Mouse (Mus musculus) liver, embryonic 15.5 days (tissue): ENCODE measurements around the gene Rps18. TPM values are rescaled to one million over a fixed set of nuclear protein-coding genes. Genes with fewer than 3 reads are reported as not detected.

Experiments
- ATAC-seq: fragments of 200-750 bp; cut with Nextera tagmentation; 2 replicates; pipeline ENCODE4 v1.8.0; 2017; ENCODE audit warnings: moderate number of reproducible peaks, mild to moderate bottlenecking, moderate library complexity; ENCODE audit not compliant: insufficient read depth
- H3K27ac ChIP-seq: fragments of 300-500 bp; sonication (generic); replicated peaks from 2 replicates; pipeline ENCODE4 v1.5.1; 2015; ENCODE audit warnings: mild to moderate bottlenecking, inconsistent platforms
- H3K27me3 ChIP-seq: fragments of 300-500 bp; sonication (generic); 2 replicates; pipeline ENCODE4 v1.6.1; 2015; ENCODE audit warnings: mild to moderate bottlenecking, inconsistent platforms
- H3K36me3 ChIP-seq: fragments of 300-500 bp; sonication (generic); replicated peaks from 2 replicates; pipeline ENCODE4 v1.6.1; 2015; ENCODE audit warnings: moderate library complexity, mild to moderate bottlenecking, inconsistent platforms
- H3K4me1 ChIP-seq: fragments of 300-500 bp; sonication (generic); replicated peaks from 2 replicates; pipeline ENCODE4 v1.6.1; 2015; ENCODE audit warnings: inconsistent platforms
- H3K4me2 ChIP-seq: fragments of 300-500 bp; sonication (generic); 2 replicates; pipeline ENCODE4 v1.6.1; 2015; ENCODE audit warnings: moderate library complexity, mild to moderate bottlenecking, inconsistent platforms
- H3K4me3 ChIP-seq: fragments of 300-500 bp; sonication (generic); replicated peaks from 2 replicates; pipeline ENCODE4 v1.5.1; 2015; ENCODE audit warnings: mild to moderate bottlenecking, inconsistent platforms
- H3K9ac ChIP-seq: fragments of 300-500 bp; sonication (generic); 2 replicates; pipeline ENCODE4 v1.6.1; 2015; ENCODE audit warnings: moderate library complexity, mild to moderate bottlenecking, inconsistent platforms
- H3K9me3 ChIP-seq: fragments of 300-500 bp; sonication (generic); replicated peaks from 2 replicates; pipeline ENCODE4 v1.6.1; 2016; ENCODE audit warnings: inconsistent platforms
- WGBS: fragments of 180-500 bp; shearing (Covaris S2); methylation state at CpG from one replicate; pipeline ENCODE4 v1.1.7; 2015; ENCODE audit warnings: mixed read lengths; ENCODE audit not compliant: insufficient replicate concordance; 5-methylcytosine and 5-hydroxymethylcytosine counted together
- polyA plus RNA-seq: library from polyadenylated mRNA; unstranded; fragments of >200 nt; fragmentation: Nextera tagmentation; extraction: Ambion mirVana; gene quantifications from 2 replicates; pipeline ENCODE4 v1.2.1, GENCODE M21; 2015

Gene Rps18
- polyA plus RNA-seq, 1 experiment from 2014 or later: 1,010 TPM

- no peaks in the 10 kb centered on the region for H3K9me3 ChIP-seq
- H3K27me3 ChIP-seq: 0 out of 2 replicates have a peak, but pooled peaks cover 7% of the 10 kb centered on the region
- peak; percentile 69 for ATAC-seq
- H3K36me3 ChIP-seq: peaks cover 24% of the 10 kb centered on the region
- H3K27ac ChIP-seq: no peak overlapping the region
- H3K4me1 ChIP-seq: peaks cover 1% of the 10 kb centered on the region; the same call in 1 of the 2 replicates
- H3K4me2 ChIP-seq: no peak overlapping the region
- 0% methylated on average over 9 of the region's 9 CpGs for WGBS
- H3K9ac ChIP-seq: no peak overlapping the region
- no peak overlapping the region for H3K4me3 ChIP-seq
Observed at GRCm38 (mm10) chr17:33968489-33968888, 12.7 kb upstream of the Rps18 start.

GRCm38 (mm10) chr17:33965846-33966550 is 10.2 kb upstream of the Rps18 start:
- no peak for ATAC-seq
- no peak overlapping the region for H3K27ac ChIP-seq
- H3K4me3 ChIP-seq: no peak overlapping the region
- H3K9ac ChIP-seq: no peak overlapping the region
- H3K36me3 ChIP-seq: peaks cover 47% of the 10 kb centered on the region
- H3K9me3 ChIP-seq: no peaks in the 10 kb centered on the region
- 81% methylated on average over 16 of the region's 16 CpGs for WGBS
- H3K27me3 ChIP-seq: no peaks in the 10 kb centered on the region
- H3K4me2 ChIP-seq: no peak overlapping the region
- no peaks in the 10 kb centered on the region for H3K4me1 ChIP-seq

GRCm38 (mm10) chr17:33965082-33965845 is 9.5 kb upstream of the Rps18 start:
- H3K4me1 ChIP-seq: no peaks in the 10 kb centered on the region
- no peak overlapping the region for H3K9ac ChIP-seq
- no peaks in the 10 kb centered on the region for H3K9me3 ChIP-seq
- H3K27me3 ChIP-seq: no peaks in the 10 kb centered on the region
- H3K4me3 ChIP-seq: no peak overlapping the region
- WGBS: 83% methylated on average over 17 of the region's 17 CpGs
- ATAC-seq: no peak
- peaks cover 55% of the 10 kb centered on the region for H3K36me3 ChIP-seq
- H3K4me2 ChIP-seq: no peak overlapping the region
- H3K27ac ChIP-seq: no peak overlapping the region

GRCm38 (mm10) chr17:33962876-33963275 is 7.1 kb upstream of the Rps18 start:
- H3K36me3 ChIP-seq: peaks cover 79% of the 10 kb centered on the region
- WGBS: 75% methylated on average over 7 of the region's 7 CpGs
- ATAC-seq: no peak
- H3K4me3 ChIP-seq: no peak overlapping the region
- no peak overlapping the region for H3K9ac ChIP-seq
- no peak overlapping the region for H3K4me2 ChIP-seq
- H3K9me3 ChIP-seq: no peaks in the 10 kb centered on the region
- H3K27me3 ChIP-seq: no peaks in the 10 kb centered on the region
- H3K27ac ChIP-seq: no peak overlapping the region
- H3K4me1 ChIP-seq: no peaks in the 10 kb centered on the region

GRCm38 (mm10) chr17:33959948-33960347 is 4.1 kb upstream of the Rps18 start:
- no peak overlapping the region for H3K4me2 ChIP-seq
- H3K36me3 ChIP-seq: peaks cover 66% of the 10 kb centered on the region
- peaks cover 16% of the 10 kb centered on the region for H3K4me1 ChIP-seq
- H3K4me3 ChIP-seq: no peak overlapping the region
- no peak for ATAC-seq
- H3K27ac ChIP-seq: no peak overlapping the region
- no peaks in the 10 kb centered on the region for H3K27me3 ChIP-seq
- WGBS: 81% methylated on average over 15 of the region's 15 CpGs
- no peak overlapping the region for H3K9ac ChIP-seq
- H3K9me3 ChIP-seq: no peaks in the 10 kb centered on the region

- no peak overlapping the region for H3K9ac ChIP-seq
- no peak overlapping the region for H3K4me2 ChIP-seq
- peaks cover 23% of the 10 kb centered on the region for H3K4me1 ChIP-seq
- H3K27me3 ChIP-seq: no peaks in the 10 kb centered on the region
- WGBS: 85% methylated on average over 13 of the region's 13 CpGs
- H3K27ac ChIP-seq: no peak overlapping the region
- ATAC-seq: no peak
- no peak overlapping the region for H3K4me3 ChIP-seq
- H3K9me3 ChIP-seq: no peaks in the 10 kb centered on the region
- peaks cover 67% of the 10 kb centered on the region for H3K36me3 ChIP-seq
Observed at GRCm38 (mm10) chr17:33959135-33959534, 3.3 kb upstream of the Rps18 start.

- WGBS: 88% methylated on average over 11 of the region's 11 CpGs
- ATAC-seq: no peak
- no peaks in the 10 kb centered on the region for H3K9me3 ChIP-seq
- H3K4me3 ChIP-seq: no peak overlapping the region
- peaks cover 67% of the 10 kb centered on the region for H3K36me3 ChIP-seq
- H3K27ac ChIP-seq: no peak overlapping the region
- H3K9ac ChIP-seq: no peak overlapping the region
- H3K4me2 ChIP-seq: no peak overlapping the region
- peaks cover 29% of the 10 kb centered on the region for H3K4me1 ChIP-seq
- H3K27me3 ChIP-seq: no peaks in the 10 kb centered on the region
Observed at GRCm38 (mm10) chr17:33958451-33958850, 2.6 kb upstream of the Rps18 start.

GRCm38 (mm10) chr17:33957493-33957892 is 1.7 kb upstream of the Rps18 start:
- H3K4me2 ChIP-seq: no peak overlapping the region
- H3K27ac ChIP-seq: no peak overlapping the region
- ATAC-seq: no peak
- no peaks in the 10 kb centered on the region for H3K9me3 ChIP-seq
- H3K4me1 ChIP-seq: peaks cover 39% of the 10 kb centered on the region
- no peak overlapping the region for H3K9ac ChIP-seq
- no peaks in the 10 kb centered on the region for H3K27me3 ChIP-seq
- H3K36me3 ChIP-seq: peaks cover 67% of the 10 kb centered on the region
- no peak overlapping the region for H3K4me3 ChIP-seq
- 69% methylated on average over 6 of the region's 6 CpGs for WGBS

GRCm38 (mm10) chr17:33956336-33956735 is 535 bp upstream of the Rps18 start:
- Histone ChIP-seq H3K9me3 (no peaks in the 10 kb centered on the region), H3K9ac (peak overlapping the region; percentile 81), H3K27me3 (no peaks in the 10 kb centered on the region), H3K4me2 (peak overlapping the region; percentile 84), H3K4me1 (peaks cover 51% of the 10 kb centered on the region), H3K36me3 (peaks cover 65% of the 10 kb centered on the region), H3K27ac (peak overlapping the region; percentile 93), H3K4me3 (peak overlapping the region; percentile 81)
- ATAC-seq: no peak
- WGBS: 4% methylated on average over 10 of the region's 10 CpGs

- Histone ChIP-seq H3K27me3 (no peaks in the 10 kb centered on the region), H3K4me1 (peaks cover 65% of the 10 kb centered on the region), H3K9ac (peak overlapping the region; percentile 89), H3K9me3 (no peaks in the 10 kb centered on the region), H3K36me3 (peaks cover 59% of the 10 kb centered on the region), H3K27ac (peak overlapping the region; percentile 87), H3K4me3 (peak overlapping the region; percentile 81), H3K4me2 (peak overlapping the region; percentile 96)
- peak; percentile 3; the same call in 1 of the 2 replicates for ATAC-seq
- WGBS: under 1% methylated on average over 33 of the region's 33 CpGs
Observed at GRCm38 (mm10) chr17:33954646-33955554, 901 bp downstream of the Rps18 start.
